Mouse (Mus musculus): ENCODE results near the gene Ippk.

DNA sequence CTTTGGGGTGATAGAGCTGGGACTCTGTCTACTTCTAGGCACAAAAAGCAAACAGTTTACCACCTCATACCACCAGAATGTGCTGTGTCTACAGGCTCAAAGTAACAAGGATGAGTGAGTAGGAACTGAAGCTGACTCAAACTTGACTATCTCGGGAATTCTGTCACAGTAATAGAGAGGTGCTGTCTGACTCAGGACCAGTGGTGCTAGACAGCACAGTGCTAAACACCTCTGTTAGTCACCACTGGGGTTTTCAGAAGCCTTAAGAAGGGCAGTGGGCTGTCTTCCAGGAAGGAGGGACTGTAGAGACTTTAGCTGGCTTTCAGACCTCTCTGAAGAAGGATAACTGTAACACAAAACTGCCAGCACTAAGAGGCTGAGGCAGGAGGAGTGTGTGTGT lies 24.3 kb upstream of the Ippk start:
- TF ChIP-seq CTCF (IDR thresholded peaks at IDR 0.05; ENCODE audit: borderline replicate concordance, insufficient read depth, low read depth, low read length) (no peak), POLR2A (IDR thresholded peaks at IDR 0.05; ENCODE audit: borderline replicate concordance, insufficient read depth, low read length) (no peak)
